Mouse (Mus musculus) midbrain, embryonic 13.5 days (tissue): ENCODE data around the gene Plscr2. TPM values are rescaled to one million over a fixed set of nuclear protein-coding genes. Genes with fewer than 3 reads are reported as not detected.

ENCODE experiments used
- ATAC-seq: fragments of 200-750 bp; cut with Nextera tagmentation; 2 replicates; pipeline ENCODE4 v1.8.0; 2017; ENCODE audit warnings: mild to moderate bottlenecking, moderate TSS enrichment, moderate library complexity
- H3K27ac ChIP-seq: fragments of 300-500 bp; sonication (generic); 2 replicates; pipeline ENCODE4 v1.5.1; 2015; ENCODE audit warnings: inconsistent platforms, mild to moderate bottlenecking, moderate library complexity
- H3K27me3 ChIP-seq: fragments of 300-500 bp; sonication (generic); 2 replicates; pipeline ENCODE4 v1.6.1; 2015; ENCODE audit warnings: mild to moderate bottlenecking, inconsistent platforms
- H3K36me3 ChIP-seq: fragments of 300-500 bp; sonication (generic); 2 replicates; pipeline ENCODE4 v1.6.1; 2015; ENCODE audit warnings: mild to moderate bottlenecking, inconsistent platforms
- H3K4me1 ChIP-seq: fragments of 300-500 bp; sonication (generic); replicated peaks from 2 replicates; pipeline ENCODE4 v1.6.1; 2015; ENCODE audit warnings: inconsistent platforms
- H3K4me2 ChIP-seq: fragments of 300-500 bp; sonication (generic); replicated peaks from 2 replicates; pipeline ENCODE4 v1.6.1; 2015; ENCODE audit warnings: moderate library complexity, mild to moderate bottlenecking, inconsistent platforms
- H3K4me3 ChIP-seq: fragments of 300-500 bp; sonication (generic); replicated peaks from 2 replicates; pipeline ENCODE4 v1.5.1; 2015; ENCODE audit warnings: mild to moderate bottlenecking, inconsistent platforms
- H3K9ac ChIP-seq: fragments of 300-500 bp; sonication (generic); replicated peaks from 2 replicates; pipeline ENCODE4 v1.6.1; 2015; ENCODE audit warnings: mild to moderate bottlenecking, inconsistent platforms
- H3K9me3 ChIP-seq: fragments of 300-500 bp; sonication (generic); 2 replicates; pipeline ENCODE4 v1.6.1; 2016; ENCODE audit warnings: mild to moderate bottlenecking, inconsistent platforms
- WGBS: fragments of 180-500 bp; shearing (Covaris S2); methylation state at CpG from one replicate; pipeline ENCODE4 v1.1.7; 2015; 5-methylcytosine and 5-hydroxymethylcytosine counted together
- polyA plus RNA-seq: library from polyadenylated mRNA; unstranded; fragments of >200 nt; fragmentation: Nextera tagmentation; extraction: Ambion mirVana; gene quantifications from 2 replicates; pipeline ENCODE4 v1.2.1, GENCODE M21; 2015

Plscr2 gene
- polyA plus RNA-seq, 1 experiment from 2014 or later: 0.36 TPM

DNA sequence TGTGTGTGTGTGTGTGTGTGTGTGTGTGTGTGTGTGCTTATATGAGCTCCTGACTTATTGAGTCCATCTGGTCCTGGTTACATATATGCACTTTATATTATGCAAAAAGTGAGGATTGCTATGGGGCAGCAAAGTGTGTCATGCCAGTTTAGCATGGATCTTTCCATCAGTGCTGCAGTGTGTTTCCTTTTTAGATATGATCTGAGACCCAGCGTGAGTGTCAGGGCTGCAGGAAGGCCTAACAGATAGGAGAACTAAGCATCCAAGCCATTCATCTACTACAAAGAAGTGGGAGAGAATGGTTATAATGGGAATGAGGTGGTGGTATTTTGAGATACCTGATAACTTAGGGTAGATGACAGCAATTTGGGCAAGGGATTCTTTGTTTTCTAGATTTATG lies 4.6 kb downstream of the Plscr2 start:
- 85% methylated on average over 1 of the region's 1 CpGs for WGBS
- Histone ChIP-seq H3K4me2 (no peak overlapping the region), H3K9me3 (no peaks in the 10 kb centered on the region), H3K36me3 (no peaks in the 10 kb centered on the region), H3K4me1 (0 out of 2 replicates have a peak, but pooled peaks cover 5% of the 10 kb centered on the region), H3K4me3 (no peak overlapping the region), H3K27me3 (no peaks in the 10 kb centered on the region), H3K9ac (no peak overlapping the region), H3K27ac (no peak overlapping the region)
- ATAC-seq: no peak

DNA sequence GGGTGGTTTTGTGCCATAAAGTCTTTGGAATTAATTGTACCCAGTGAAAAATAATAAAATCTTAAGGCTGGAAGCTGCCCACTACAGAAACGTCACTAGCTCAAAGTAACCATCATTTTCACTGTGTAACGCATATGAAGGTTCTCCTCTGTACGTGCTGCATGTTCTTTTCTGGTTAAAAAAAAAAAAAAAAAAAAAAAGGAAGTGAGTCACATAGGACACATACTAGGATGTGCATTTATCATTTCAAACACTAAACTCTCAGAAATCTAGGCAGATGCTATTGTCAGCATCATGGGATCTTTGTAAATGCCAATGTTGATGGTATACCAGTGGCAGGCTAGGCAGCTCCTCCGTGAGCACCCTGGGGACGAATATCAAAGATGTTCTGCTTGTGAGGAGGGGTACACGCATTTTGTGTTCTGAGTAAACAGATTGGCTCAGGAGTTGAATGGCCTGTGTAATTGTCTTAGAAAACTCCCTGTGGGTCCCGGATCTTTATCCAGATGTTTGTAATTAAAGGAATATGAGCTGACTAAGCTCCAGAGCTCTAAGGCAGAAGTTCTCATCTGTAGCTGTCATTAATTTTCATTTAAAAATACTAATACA lies 7.3 kb downstream of the Plscr2 start:
- 0 out of 2 replicates have a peak, but pooled peaks cover 5% of the 10 kb centered on the region for H3K4me1 ChIP-seq
- WGBS: 40% methylated on average over 7 of the region's 7 CpGs
- H3K9ac ChIP-seq: no peak overlapping the region
- H3K4me2 ChIP-seq: no peak overlapping the region
- H3K36me3 ChIP-seq: no peaks in the 10 kb centered on the region
- ATAC-seq: 0 out of 2 replicates have a peak, but pooled peaks have one; percentile 37
- no peak overlapping the region for H3K4me3 ChIP-seq
- no peaks in the 10 kb centered on the region for H3K27me3 ChIP-seq
- no peaks in the 10 kb centered on the region for H3K9me3 ChIP-seq
- H3K27ac ChIP-seq: no peak overlapping the region

DNA sequence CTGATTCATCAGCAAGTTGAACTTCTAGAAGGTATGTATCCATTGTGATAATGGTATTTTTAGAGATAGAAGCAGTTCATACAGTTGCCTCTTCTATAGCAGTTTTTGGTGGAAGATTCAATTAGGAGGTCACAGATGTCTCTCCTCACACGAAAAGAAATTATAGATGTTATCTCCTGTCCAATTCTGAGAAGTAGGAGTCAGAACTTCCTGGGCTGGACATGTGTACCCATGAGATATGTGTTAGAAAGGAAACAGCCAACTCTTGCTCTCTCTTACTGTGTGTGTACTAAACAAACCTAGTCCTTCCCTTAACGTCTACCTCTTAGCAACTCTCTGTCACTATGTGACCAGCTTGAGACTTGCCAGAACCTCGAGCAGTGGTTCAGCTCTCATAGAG lies 14.3 kb downstream of the Plscr2 start:
- 82% methylated on average over 3 of the region's 3 CpGs for WGBS
- Histone ChIP-seq H3K4me2 (no peak overlapping the region), H3K9me3 (no peaks in the 10 kb centered on the region), H3K9ac (no peak overlapping the region), H3K4me1 (no peaks in the 10 kb centered on the region), H3K27me3 (no peaks in the 10 kb centered on the region), H3K4me3 (no peak overlapping the region), H3K27ac (no peak overlapping the region), H3K36me3 (no peaks in the 10 kb centered on the region)
- ATAC-seq: no peak

DNA sequence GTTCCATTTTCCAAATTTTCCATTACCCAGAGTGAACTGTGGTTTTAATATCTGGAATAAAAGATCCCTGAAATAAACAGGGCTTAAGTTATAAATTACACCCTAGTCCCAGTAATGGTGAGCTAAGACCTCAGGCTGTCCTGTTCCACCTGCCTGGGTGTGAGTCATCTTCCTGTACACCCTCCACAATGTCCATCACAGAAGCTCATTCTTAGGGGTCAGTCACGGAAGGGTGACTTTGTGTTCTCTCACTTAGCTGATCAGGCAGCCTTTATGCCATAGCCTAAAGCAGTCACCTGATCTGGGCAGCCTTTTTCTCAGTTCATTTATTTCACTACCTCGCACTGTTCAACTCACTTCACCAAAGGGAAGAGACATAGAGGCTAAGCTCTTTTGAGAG lies 16.8 kb downstream of the Plscr2 start:
- H3K9me3 ChIP-seq: no peaks in the 10 kb centered on the region
- no peaks in the 10 kb centered on the region for H3K4me1 ChIP-seq
- H3K4me3 ChIP-seq: no peak overlapping the region
- H3K4me2 ChIP-seq: no peak overlapping the region
- H3K27ac ChIP-seq: no peak overlapping the region
- no peaks in the 10 kb centered on the region for H3K36me3 ChIP-seq
- no peak overlapping the region for H3K9ac ChIP-seq
- no peaks in the 10 kb centered on the region for H3K27me3 ChIP-seq
- no peak for ATAC-seq
- WGBS: 60% methylated on average over 2 of the region's 2 CpGs

DNA sequence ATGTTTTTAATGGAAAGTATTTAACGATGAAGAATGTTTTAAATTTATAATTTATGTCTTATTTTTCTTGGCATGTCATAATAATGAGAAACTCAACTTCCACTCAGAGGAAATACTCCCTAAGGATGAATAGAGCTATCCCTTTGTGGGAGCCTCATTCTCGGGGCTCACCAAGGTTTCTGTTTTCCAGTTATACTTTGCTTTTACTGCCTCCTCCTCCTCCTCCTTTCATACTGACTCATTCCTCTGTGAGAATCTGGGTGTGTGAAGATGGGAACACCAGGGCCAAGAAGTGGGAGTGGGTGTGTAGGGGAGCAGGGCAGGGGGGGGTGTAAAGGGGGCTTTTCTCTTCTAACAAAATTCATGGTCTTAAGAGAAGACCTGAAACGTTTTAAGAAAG lies 17.5 kb downstream of the Plscr2 start:
- Histone ChIP-seq H3K4me3 (no peak overlapping the region), H3K4me2 (no peak overlapping the region), H3K9ac (no peak overlapping the region), H3K27ac (no peak overlapping the region), H3K36me3 (no peaks in the 10 kb centered on the region), H3K9me3 (no peaks in the 10 kb centered on the region), H3K27me3 (no peaks in the 10 kb centered on the region), H3K4me1 (no peaks in the 10 kb centered on the region)
- 69% methylated on average over 3 of the region's 3 CpGs for WGBS
- ATAC-seq: no peak

DNA sequence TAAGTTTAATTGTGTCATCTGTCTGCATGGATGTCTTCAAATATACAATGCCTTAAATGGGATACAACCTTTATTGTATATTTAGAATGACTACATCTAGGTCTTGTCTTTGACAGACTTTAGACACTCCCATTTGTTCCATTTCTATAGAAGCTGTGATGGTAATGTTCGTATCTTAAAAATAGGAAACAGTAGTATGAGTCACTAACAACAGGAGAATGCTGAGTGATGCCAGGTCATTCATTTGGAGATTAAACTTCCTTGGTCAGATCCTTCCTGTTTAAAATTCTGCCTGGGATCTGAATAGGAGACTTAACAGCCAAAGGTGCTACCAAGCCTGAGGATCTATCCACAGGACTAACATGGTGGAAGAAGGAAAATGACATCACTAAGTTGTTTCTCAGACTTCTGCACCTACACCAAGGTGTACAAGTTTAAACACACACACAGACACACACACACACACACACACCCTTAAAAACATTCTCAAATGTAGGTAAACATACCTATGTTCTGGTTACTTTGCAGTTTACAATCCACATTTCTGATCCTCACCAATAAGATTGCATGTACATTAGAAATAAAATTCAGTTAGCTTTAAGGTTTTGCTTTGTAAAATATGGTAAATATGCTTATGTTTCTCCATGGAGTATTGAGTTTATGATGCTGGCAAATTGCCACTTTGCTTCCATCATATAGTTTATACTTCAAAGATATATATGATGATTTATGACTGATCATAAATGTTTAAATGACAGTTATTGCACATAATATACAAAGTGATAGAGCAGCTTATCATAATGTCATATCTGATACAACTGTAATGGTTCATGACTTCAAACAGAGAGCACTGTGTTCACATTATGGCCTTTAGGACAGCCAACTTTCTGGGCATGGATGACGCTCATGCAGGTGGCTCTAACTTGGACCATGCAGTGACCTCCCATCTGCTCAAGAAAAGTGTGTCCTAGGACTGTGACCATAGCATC lies 18.5 kb downstream of the Plscr2 start:
- Histone ChIP-seq H3K9me3 (no peaks in the 10 kb centered on the region), H3K36me3 (no peaks in the 10 kb centered on the region), H3K27me3 (no peaks in the 10 kb centered on the region), H3K4me1 (no peaks in the 10 kb centered on the region), H3K9ac (no peak overlapping the region), H3K4me3 (no peak overlapping the region), H3K27ac (no peak overlapping the region), H3K4me2 (no peak overlapping the region)
- 89% methylated on average over 2 of the region's 2 CpGs for WGBS
- ATAC-seq: no peak

DNA sequence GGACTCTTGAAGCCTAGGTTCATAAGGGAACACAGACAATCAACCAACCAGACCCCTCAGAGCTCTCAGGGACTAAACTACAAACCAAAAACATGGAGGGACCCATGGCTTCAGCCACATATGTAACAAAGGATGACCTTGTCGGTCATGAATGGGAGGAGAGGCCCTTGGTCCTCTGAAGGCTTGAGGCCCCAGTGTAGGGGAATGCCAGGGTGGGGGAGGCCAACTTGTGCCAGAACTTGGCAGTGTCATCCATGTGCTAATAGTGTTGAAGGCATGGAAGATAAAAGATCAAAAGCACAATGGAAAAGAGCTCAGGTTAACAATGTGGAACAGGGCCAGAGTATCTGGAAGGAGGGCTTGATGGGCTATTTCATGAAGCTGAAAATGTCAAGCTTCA lies 22.9 kb downstream of the Plscr2 start:
- no peaks in the 10 kb centered on the region for H3K27me3 ChIP-seq
- 57% methylated on average over 1 of the region's 1 CpGs for WGBS
- H3K27ac ChIP-seq: no peak overlapping the region
- H3K9me3 ChIP-seq: no peaks in the 10 kb centered on the region
- no peaks in the 10 kb centered on the region for H3K36me3 ChIP-seq
- no peak overlapping the region for H3K4me2 ChIP-seq
- H3K9ac ChIP-seq: no peak overlapping the region
- ATAC-seq: no peak
- H3K4me3 ChIP-seq: no peak overlapping the region
- no peaks in the 10 kb centered on the region for H3K4me1 ChIP-seq

DNA sequence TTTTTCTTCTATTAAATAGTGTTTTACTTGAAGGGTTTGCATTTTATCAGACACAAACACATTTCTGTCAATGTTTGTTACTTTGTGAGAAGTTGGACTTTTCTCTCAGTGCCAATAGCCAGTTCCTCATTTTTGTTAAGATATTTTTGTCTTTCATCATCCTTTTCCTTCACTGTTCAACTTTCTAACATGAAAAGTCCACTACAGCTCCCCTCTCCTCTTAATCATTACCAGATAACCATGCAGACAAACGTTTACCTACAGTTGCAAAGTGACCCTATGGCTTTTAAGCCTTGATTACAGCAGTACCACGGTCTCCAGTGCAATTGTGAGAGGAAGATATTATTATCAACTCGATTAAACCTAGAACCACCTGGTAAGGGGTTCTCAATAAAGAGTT lies 25.8 kb downstream of the Plscr2 start:
- Histone ChIP-seq H3K9me3 (no peaks in the 10 kb centered on the region), H3K36me3 (no peaks in the 10 kb centered on the region), H3K9ac (no peak overlapping the region), H3K4me2 (no peak overlapping the region), H3K27ac (no peak overlapping the region), H3K4me1 (no peaks in the 10 kb centered on the region), H3K27me3 (no peaks in the 10 kb centered on the region), H3K4me3 (no peak overlapping the region)
- 77% methylated on average over 3 of the region's 3 CpGs for WGBS
- ATAC-seq: no peak

DNA sequence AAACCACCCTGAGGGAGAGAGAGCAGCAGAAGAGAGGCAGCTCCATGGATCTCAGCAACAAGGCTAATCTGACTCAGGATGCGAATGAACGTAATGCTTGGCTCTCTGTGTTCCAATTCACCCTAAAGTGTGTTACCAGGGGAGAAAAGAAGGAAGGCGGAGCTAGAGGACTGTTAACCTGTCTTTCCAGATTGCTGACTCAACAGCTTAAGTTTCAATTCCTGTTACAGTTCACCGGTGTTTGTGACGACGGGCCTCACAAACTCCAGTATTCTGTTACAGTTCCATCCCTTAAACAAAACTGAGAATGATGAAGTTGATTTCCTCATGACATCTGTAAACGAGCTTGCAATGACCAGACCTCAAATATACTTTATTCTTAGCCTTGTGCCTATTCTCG lies 29.7 kb downstream of the Plscr2 start:
- H3K27ac ChIP-seq: no peak overlapping the region
- H3K4me2 ChIP-seq: no peak overlapping the region
- H3K4me3 ChIP-seq: no peak overlapping the region
- no peak overlapping the region for H3K9ac ChIP-seq
- no peaks in the 10 kb centered on the region for H3K9me3 ChIP-seq
- no peaks in the 10 kb centered on the region for H3K4me1 ChIP-seq
- WGBS: 77% methylated on average over 8 of the region's 8 CpGs
- H3K27me3 ChIP-seq: no peaks in the 10 kb centered on the region
- ATAC-seq: no peak
- H3K36me3 ChIP-seq: no peaks in the 10 kb centered on the region

DNA sequence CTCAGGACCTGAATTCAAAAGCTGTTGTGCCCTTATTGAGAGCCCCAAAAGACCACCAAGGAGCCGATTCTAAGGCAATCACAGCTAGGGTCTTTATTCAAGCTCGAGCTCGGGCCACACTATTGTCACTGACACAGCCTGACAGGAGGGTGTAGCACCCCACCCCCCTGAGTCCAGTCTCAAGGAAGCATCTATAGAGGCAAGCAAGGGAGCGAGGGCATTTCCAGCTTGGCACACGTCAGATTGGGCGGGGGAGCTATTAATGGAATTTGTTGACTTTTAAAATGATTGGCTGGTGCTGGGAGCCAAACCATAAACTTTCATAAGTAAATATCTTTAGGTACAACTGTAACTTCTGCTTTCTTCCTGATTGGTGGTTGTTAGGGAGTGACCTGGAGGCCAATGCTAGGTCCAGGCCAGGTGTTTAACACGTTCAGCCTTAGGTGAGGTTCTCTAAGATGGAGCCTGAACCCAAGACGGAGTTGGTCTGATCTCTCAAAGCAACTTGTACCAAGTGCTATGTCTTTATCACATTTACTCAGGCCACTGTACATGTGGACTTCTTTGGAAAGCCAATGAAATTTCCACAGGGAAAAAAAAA lies 30.3 kb downstream of the Plscr2 start:
- Histone ChIP-seq H3K27ac (no peak overlapping the region), H3K27me3 (no peaks in the 10 kb centered on the region), H3K4me1 (no peaks in the 10 kb centered on the region), H3K36me3 (no peaks in the 10 kb centered on the region), H3K4me2 (no peak overlapping the region), H3K4me3 (no peak overlapping the region), H3K9me3 (no peaks in the 10 kb centered on the region), H3K9ac (no peak overlapping the region)
- ATAC-seq: no peak
- 58% methylated on average over 8 of the region's 8 CpGs for WGBS

DNA sequence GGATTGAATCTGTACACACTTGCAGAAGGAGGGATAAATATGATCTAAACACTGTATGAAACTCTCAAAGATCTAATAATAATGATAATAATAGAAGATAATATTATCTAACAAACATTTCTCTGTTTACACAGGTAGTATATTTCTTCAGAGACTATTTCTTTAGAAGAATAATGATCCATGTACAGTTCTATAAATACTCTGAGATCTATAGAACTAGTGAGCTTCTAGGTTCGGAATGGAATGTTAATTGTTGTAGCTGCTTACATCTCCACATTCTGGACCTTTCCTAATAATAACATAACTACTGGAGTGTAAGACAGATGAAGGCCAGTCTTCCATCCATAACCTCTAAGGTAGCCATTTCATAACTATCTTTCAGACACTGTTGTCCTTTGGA lies 33.7 kb downstream of the Plscr2 start, which contains the start of gene 1700057G04Rik:
TSS of gene 1700057G04Rik (plus strand) at position 301 of the 400 bp plus-strand sequence.
- Histone ChIP-seq H3K4me1 (no peaks in the 10 kb centered on the region), H3K27me3 (no peaks in the 10 kb centered on the region), H3K9me3 (no peaks in the 10 kb centered on the region), H3K4me3 (no peak within 1 kb of the TSS), H3K4me2 (no peak within 1 kb of the TSS), H3K27ac (no peak within 1 kb of the TSS), H3K36me3 (no peaks in the 10 kb centered on the region), H3K9ac (no peak within 1 kb of the TSS)
- 91% methylated on average over 1 of the region's 1 CpGs for WGBS
- no peak for ATAC-seq

DNA sequence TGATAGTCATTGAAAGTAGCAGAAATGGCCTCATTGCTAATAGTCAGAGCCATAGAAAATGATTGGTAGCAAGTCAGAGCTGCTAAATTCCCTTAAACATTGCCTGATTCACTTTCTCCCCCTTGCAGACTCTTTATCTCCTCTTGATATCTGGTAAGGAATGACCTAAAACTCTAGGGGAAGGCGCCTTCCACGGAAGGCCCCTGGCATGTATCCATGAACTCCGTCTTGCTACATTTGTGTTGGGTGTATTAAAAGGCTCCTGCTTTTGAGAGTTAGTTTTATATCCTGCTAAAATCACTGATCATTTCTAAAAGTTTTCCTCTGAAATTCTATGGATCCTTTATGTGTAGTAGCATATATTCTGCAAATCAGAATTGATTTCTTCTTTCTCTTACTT lies 41.4 kb downstream of the Plscr2 start:
- no peaks in the 10 kb centered on the region for H3K27me3 ChIP-seq
- H3K4me3 ChIP-seq: no peak overlapping the region
- no peaks in the 10 kb centered on the region for H3K9me3 ChIP-seq
- WGBS: 93% methylated on average over 3 of the region's 3 CpGs
- no peak for ATAC-seq
- H3K36me3 ChIP-seq: no peaks in the 10 kb centered on the region
- no peak overlapping the region for H3K27ac ChIP-seq
- no peak overlapping the region for H3K9ac ChIP-seq
- no peak overlapping the region for H3K4me2 ChIP-seq
- no peaks in the 10 kb centered on the region for H3K4me1 ChIP-seq
